Mouse (Mus musculus): Measurements from ENCODE around the gene Olfr1192-ps1. TPM values are rescaled to one million over a fixed set of nuclear protein-coding genes. Genes with fewer than 3 reads are reported as not detected.

Olfr1192-ps1 gene
- 0.02 TPM in 1 of 2 replicates, not detected in the other for polyA plus RNA-seq (2012; ENCODE audit: low replicate concordance)

DNA sequence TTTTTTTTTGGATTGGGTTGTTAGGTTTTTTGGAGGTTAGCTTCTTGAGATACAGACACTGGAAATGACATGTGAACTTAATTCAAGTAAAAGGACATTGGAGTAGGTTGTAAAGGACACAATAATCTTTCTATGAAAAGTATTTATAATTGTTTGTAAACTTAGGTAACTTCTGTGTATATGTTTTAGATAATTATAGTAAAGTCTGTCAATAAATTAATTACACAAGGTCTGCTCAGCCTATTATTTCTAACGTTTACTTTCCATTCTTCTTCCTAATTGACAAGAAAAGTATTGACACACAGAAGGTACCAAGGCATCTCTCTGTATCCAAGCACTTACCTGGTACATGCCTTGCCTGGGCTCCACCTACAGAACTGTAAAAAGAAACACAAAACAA lies at the start of gene Olfr1192-ps1:
Gene Olfr1192-ps1, plus strand, starts transcription at position 301 of the 400 bp plus-strand sequence.

GRCm38 (mm10) chr2:88640242-88640641 lies 8.1 kb upstream of the Olfr1192-ps1 start, which contains the start of gene Olfr1191-ps1:
TSS of gene Olfr1191-ps1 (plus strand) at chr2:88640542.

DNA sequence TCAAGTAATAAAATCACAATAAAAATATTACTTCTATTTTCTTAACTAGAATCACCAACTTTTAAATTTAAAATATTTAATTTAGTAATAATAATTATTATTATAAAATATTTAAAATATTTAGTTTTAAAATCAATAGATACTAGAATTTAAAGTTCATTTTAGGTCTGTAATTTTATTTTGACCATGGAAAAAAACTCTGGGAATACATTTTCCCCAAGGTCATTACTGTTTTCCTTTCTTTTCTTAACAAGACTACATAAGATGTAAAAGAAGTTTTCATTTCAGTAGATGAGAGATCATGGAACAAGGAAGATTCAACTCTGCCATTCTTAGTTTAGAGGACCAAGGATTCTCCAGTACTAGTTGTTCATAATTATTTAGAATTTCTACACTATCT lies 27.0 kb downstream of the Olfr1192-ps1 start, which contains the start of gene Olfr1193:
Gene Olfr1193, plus strand, starts transcription at position 301 of the 400 bp plus-strand sequence.

GRCm38 (mm10) chr2:88689087-88689486 lies 40.8 kb downstream of the Olfr1192-ps1 start, which contains the start of gene Olfr1195:
TSS of gene Olfr1195 (minus strand) at chr2:88689187.

GRCm38 (mm10) chr2:88704497-88704896 lies 56.2 kb downstream of the Olfr1192-ps1 start, which contains the start of gene Olfr1196:
TSS of gene Olfr1196 (minus strand) at chr2:88704597.

Other genes with a start within 250 kb of the Olfr1192-ps1 start
- gene Olfr1179, start 242.1 kb upstream of the Olfr1192-ps1 start, polyA plus RNA-seq (2012; ENCODE audit: low replicate concordance): not detected in 2 replicates
- not detected in 2 replicates for gene Olfr1180, start 229.4 kb upstream of the Olfr1192-ps1 start, polyA plus RNA-seq (2012; ENCODE audit: low replicate concordance)
- not detected in 2 replicates for gene Olfr1181, start 222.3 kb upstream of the Olfr1192-ps1 start, polyA plus RNA-seq (2012; ENCODE audit: low replicate concordance)
- not detected in 2 replicates for gene Gm13757, start 199.4 kb upstream of the Olfr1192-ps1 start, polyA plus RNA-seq (2012; ENCODE audit: low replicate concordance)
- not detected in 2 replicates for gene Olfr1183, start 193.6 kb upstream of the Olfr1192-ps1 start, polyA plus RNA-seq (2012; ENCODE audit: low replicate concordance)
- gene Olfr1184, start 164.9 kb upstream of the Olfr1192-ps1 start, polyA plus RNA-seq (2012; ENCODE audit: low replicate concordance): not detected in 2 replicates
- gene Olfr1185-ps1, start 155.2 kb upstream of the Olfr1192-ps1 start, polyA plus RNA-seq (2012; ENCODE audit: low replicate concordance): not detected in 2 replicates
- not detected in 2 replicates for gene Olfr1186, start 130.0 kb upstream of the Olfr1192-ps1 start, polyA plus RNA-seq (2012; ENCODE audit: low replicate concordance)
- not detected in 2 replicates for gene Olfr1188, start 91.6 kb upstream of the Olfr1192-ps1 start, polyA plus RNA-seq (2012; ENCODE audit: low replicate concordance)
- gene Olfr1189, start 62.1 kb upstream of the Olfr1192-ps1 start, polyA plus RNA-seq (2012; ENCODE audit: low replicate concordance): not detected in 2 replicates
- not detected in 2 replicates for gene Olfr1191-ps1, start 8.0 kb upstream of the Olfr1192-ps1 start, polyA plus RNA-seq (2012; ENCODE audit: low replicate concordance)
- gene Olfr1193, start 27.1 kb downstream of the Olfr1192-ps1 start, polyA plus RNA-seq (2012; ENCODE audit: low replicate concordance): not detected in 2 replicates
- gene Olfr1195, start 40.7 kb downstream of the Olfr1192-ps1 start, polyA plus RNA-seq (2012; ENCODE audit: low replicate concordance): not detected in 2 replicates
- gene Olfr1196, start 56.1 kb downstream of the Olfr1192-ps1 start, polyA plus RNA-seq (2012; ENCODE audit: low replicate concordance): not detected in 2 replicates
- not detected in 2 replicates for gene Olfr1197, start 83.9 kb downstream of the Olfr1192-ps1 start, polyA plus RNA-seq (2012; ENCODE audit: low replicate concordance)
- gene Olfr1198, start 102.9 kb downstream of the Olfr1192-ps1 start, polyA plus RNA-seq (2012; ENCODE audit: low replicate concordance): not detected in 2 replicates
- gene Olfr1199, start 112.0 kb downstream of the Olfr1192-ps1 start, polyA plus RNA-seq (2012; ENCODE audit: low replicate concordance): not detected in 2 replicates
- not detected in 2 replicates for gene Olfr1200, start 122.0 kb downstream of the Olfr1192-ps1 start, polyA plus RNA-seq (2012; ENCODE audit: low replicate concordance)
- gene Olfr1201, start 144.5 kb downstream of the Olfr1192-ps1 start, polyA plus RNA-seq (2012; ENCODE audit: low replicate concordance): not detected in 2 replicates
- gene Olfr1202, start 166.0 kb downstream of the Olfr1192-ps1 start, polyA plus RNA-seq (2012; ENCODE audit: low replicate concordance): not detected in 2 replicates
- not detected in 2 replicates for gene Olfr1205, start 181.2 kb downstream of the Olfr1192-ps1 start, polyA plus RNA-seq (2012; ENCODE audit: low replicate concordance)
- gene Olfr1204, start 200.8 kb downstream of the Olfr1192-ps1 start, polyA plus RNA-seq (2012; ENCODE audit: low replicate concordance): not detected in 2 replicates
- gene Olfr1206, start 214.7 kb downstream of the Olfr1192-ps1 start, polyA plus RNA-seq (2012; ENCODE audit: low replicate concordance): not detected in 2 replicates